Mouse (Mus musculus) lung, postnatal 0 days (tissue): ENCODE measurements around the gene Gm10024.

Experiments
- CTCF ChIP-seq: IDR thresholded peaks from 2 replicates; pipeline ENCODE4 v1.5.1; 2016; ENCODE audit warnings: antibody characterized with exemption, mild to moderate bottlenecking
- EP300 ChIP-seq: IDR thresholded peaks from 2 replicates; pipeline ENCODE4 v1.6.1; 2016; ENCODE audit warnings: antibody characterized with exemption, mild to moderate bottlenecking, control low read depth

DNA sequence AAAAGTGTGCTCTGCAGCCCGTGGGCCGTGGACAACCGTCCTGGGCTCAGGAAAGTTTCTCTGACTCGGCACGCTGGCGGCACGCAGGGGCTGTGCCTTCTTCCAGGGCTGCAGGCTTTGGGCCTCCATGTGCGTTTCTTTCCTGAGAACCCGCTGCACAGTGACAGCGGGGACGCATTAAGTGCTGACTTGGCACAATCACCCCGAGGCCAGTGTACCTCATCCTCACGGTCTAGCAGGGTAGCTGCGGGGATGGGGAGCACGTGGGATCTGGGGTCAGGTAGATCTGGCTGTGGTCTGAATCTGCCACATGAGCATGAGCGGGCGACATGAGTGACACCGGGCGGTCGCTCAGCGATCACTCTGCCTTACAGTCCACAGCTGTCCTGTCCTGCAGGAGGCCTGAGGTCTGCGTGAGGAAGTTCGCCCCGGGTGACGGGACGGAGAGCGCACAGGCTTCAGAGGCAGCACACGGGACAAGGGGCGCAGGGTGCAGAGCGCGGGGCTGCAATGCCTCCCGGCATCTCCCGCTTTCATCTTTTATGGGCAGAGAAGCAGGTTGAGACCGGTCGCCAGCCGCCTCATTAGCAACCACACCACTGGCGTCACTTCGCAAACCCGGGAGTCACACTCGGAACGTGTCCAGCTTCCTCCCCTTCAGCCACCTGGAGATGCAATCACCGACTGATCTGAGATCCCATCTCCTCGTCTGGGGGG lies 47.1 kb upstream of the Gm10024 start:
- TF ChIP-seq CTCF (no peak), EP300 (no peak)
